Mouse (Mus musculus) liver, embryonic 14.5 days (tissue): ENCODE data around the gene Dkkl1.

Experiments
- CTCF ChIP-seq: IDR thresholded peaks from 2 replicates; pipeline ENCODE4 v1.5.1; 2016; ENCODE audit warnings: antibody characterized with exemption, low read depth, control low read depth
- EP300 ChIP-seq: IDR thresholded peaks from 2 replicates; pipeline ENCODE4 v1.6.1; 2016; ENCODE audit warnings: antibody characterized with exemption, low read depth

GRCm38 (mm10) chr7:45182606-45183005 lies 29.3 kb downstream of the Dkkl1 start:
- TF ChIP-seq CTCF (no peak), EP300 (no peak)
